Mouse (Mus musculus) G1E (cell line): ENCODE measurements around the gene Atp5f1.

ENCODE experiments used
- CTCF ChIP-seq: IDR thresholded peaks from 2 replicates; pipeline ENCODE4 v1.5.1; 2012; ENCODE audit warnings: low read depth, low read length, inconsistent platforms, mixed read lengths
- GATA1 ChIP-seq: IDR thresholded peaks from 2 replicates; pipeline ENCODE4 v1.6.1; 2012; ENCODE audit warnings: borderline replicate concordance, low read length, inconsistent platforms, mixed read lengths
- POLR2AphosphoS5 ChIP-seq: IDR thresholded peaks from 2 replicates; pipeline ENCODE4 v1.6.1; 2012; ENCODE audit warnings: low read depth, low read length, inconsistent platforms; ENCODE audit not compliant: insufficient replicate concordance

DNA sequence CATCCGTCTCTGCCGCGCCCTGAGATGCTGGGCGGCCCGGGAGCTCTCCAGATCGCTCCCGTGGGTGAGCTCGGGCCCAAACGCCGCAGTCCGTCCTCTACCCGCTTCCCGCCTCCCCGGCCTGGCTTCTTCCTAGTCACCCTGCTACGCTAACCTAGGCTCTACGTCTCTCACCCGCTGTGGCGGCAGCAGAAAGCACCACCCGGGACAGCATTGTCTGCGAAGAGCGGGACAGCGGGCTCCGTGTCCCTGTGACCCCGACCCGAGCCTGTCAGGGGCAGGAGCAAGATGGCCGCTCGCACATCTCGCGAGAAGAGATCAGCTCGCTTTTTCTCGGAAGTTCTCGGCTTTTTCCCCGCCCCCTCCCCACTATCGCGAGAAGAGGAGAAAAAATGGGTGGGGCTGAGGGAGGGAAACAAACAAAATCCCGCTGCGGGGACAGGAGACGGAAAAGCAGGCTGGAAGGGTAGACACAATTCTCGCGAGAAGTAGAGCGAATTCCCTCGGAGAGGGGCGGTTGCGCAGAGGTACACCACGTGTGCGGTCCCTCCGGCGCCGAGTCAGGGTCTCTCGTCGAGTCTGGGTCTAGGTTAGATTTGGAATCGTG is 822 bp downstream of the Atp5f1 start, which contains the start of gene Wdr77:
- TF ChIP-seq POLR2AphosphoS5 (no peak), GATA1 (no peak), CTCF (no peak)
